Mouse (Mus musculus) yolk sac, embryonic 10.5 days (tissue): ENCODE measurements around the gene Lefty2.

Experiments used
- DNase-seq: peaks from one replicate; pipeline ENCODE4 v3.0.0-alpha.2; 2017; ENCODE audit warnings: low spot score

Lefty2 gene

GRCm38 (mm10) chr1:180901107-180901506 lies 8.2 kb downstream of the Lefty2 start:
- DNase-seq, result no peak

GRCm38 (mm10) chr1:180902915-180903314 lies 10.0 kb downstream of the Lefty2 start:
- peak; percentile 51 for DNase-seq

GRCm38 (mm10) chr1:180903666-180904038 lies 10.7 kb downstream of the Lefty2 start:
- DNase-seq, result no peak

- peak; percentile 94 for DNase-seq
These were observed 11.3 kb downstream of the Lefty2 start, which contains the start of gene Pycr2 for GRCm38 (mm10) chr1:180904039-180904814. Gene Pycr2, plus strand, starts transcription at chr1:180904293.

- no peak for DNase-seq
These were observed 11.8 kb downstream of the Lefty2 start for GRCm38 (mm10) chr1:180904815-180905080.

- no peak for DNase-seq
These were observed 12.4 kb downstream of the Lefty2 start for GRCm38 (mm10) chr1:180905307-180905706.

- no peak for DNase-seq
These were observed 13.0 kb downstream of the Lefty2 start for GRCm38 (mm10) chr1:180905876-180906275.

GRCm38 (mm10) chr1:180906461-180907147 lies 13.7 kb downstream of the Lefty2 start:
- DNase-seq, result no peak

GRCm38 (mm10) chr1:180911138-180911537 lies 18.2 kb downstream of the Lefty2 start:
- no peak for DNase-seq

GRCm38 (mm10) chr1:180911653-180912287 lies 18.9 kb downstream of the Lefty2 start:
- DNase-seq, result no peak

- no peak for DNase-seq
These were observed 19.9 kb downstream of the Lefty2 start for GRCm38 (mm10) chr1:180912792-180913191.

- no peak for DNase-seq
These were observed 20.9 kb downstream of the Lefty2 start for GRCm38 (mm10) chr1:180913797-180914196.

- no peak for DNase-seq
These were observed 23.5 kb downstream of the Lefty2 start for GRCm38 (mm10) chr1:180916425-180916824.

GRCm38 (mm10) chr1:180917053-180917452 lies 24.1 kb downstream of the Lefty2 start:
- no peak for DNase-seq

- DNase-seq, result no peak
These were observed 26.8 kb downstream of the Lefty2 start for GRCm38 (mm10) chr1:180919686-180920085.

- DNase-seq, result no peak
These were observed 29.6 kb downstream of the Lefty2 start for GRCm38 (mm10) chr1:180922273-180923048.

- no peak for DNase-seq
These were observed 31.8 kb downstream of the Lefty2 start for GRCm38 (mm10) chr1:180924737-180925136.

- DNase-seq, result no peak
These were observed 33.4 kb downstream of the Lefty2 start for GRCm38 (mm10) chr1:180926286-180926685.

- DNase-seq, result no peak
These were observed 36.7 kb downstream of the Lefty2 start for GRCm38 (mm10) chr1:180929599-180929998.

GRCm38 (mm10) chr1:180931106-180931505 lies 38.2 kb downstream of the Lefty2 start:
- no peak for DNase-seq

- DNase-seq, result no peak
These were observed 40.8 kb downstream of the Lefty2 start for GRCm38 (mm10) chr1:180933659-180934058.
